Mouse (Mus musculus): Measurements from ENCODE around the gene Prkacb. TPM values are rescaled to one million over a fixed set of nuclear protein-coding genes. Genes with fewer than 3 reads are reported as not detected.

Prkacb gene
- polyA plus RNA-seq, 2 experiments: 45.4 to 66.3 TPM

DNA sequence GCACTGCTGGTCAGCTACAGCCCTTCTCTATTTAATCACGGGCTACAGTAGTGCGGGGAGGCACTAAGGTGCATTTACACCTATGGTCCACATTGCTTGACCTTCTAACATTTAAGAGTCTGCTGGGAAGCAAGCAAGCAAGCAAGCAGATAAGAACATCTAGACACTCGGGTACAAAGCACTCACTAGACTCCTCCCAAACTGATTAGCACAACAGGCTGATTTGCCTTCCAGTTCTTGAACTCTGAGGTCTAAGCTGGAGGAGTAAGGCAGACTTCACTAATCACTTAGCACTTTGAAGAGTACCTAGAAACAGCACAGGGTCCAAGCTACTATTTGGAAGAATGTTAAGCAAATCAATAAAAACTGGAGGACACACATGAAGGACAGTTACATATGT is 77.1 kb downstream of the Prkacb start:
- DNase-seq (ENCODE audit: low spot score): no peak
- H3K4me1 ChIP-seq (ENCODE audit: control insufficient read depth, insufficient read depth, low read length): 0 out of 2 replicates have a peak, but pooled peaks cover 5% of the 10 kb centered on the region
- no peak for TF ChIP-seq POLR2A (IDR thresholded peaks at IDR 0.05; ENCODE audit: borderline replicate concordance, extremely low read depth, insufficient read depth, insufficient read length)
- no peaks in the 10 kb centered on the region for H3K9me3 ChIP-seq (ENCODE audit: control insufficient read depth, low read length)
- no peak for ATAC-seq (ENCODE audit: low FRiP score, low read depth)
- no peak overlapping the region for H3K4me3 ChIP-seq (replicated peaks; ENCODE audit: low read length)
- H3K9ac ChIP-seq (ENCODE audit: low read depth, low read length, severe bottlenecking): no peak overlapping the region
- 52% methylated on average over 3 of the region's 3 CpGs for WGBS
- H3K27ac ChIP-seq (replicated peaks; ENCODE audit: low read depth, low read length): no peak overlapping the region
- H3K27me3 ChIP-seq (ENCODE audit: control insufficient read depth, insufficient read depth, low read length): no peaks in the 10 kb centered on the region
- H3K36me3 ChIP-seq (ENCODE audit: control insufficient read depth, insufficient read depth, low read length): peaks cover 55% of the 10 kb centered on the region
- no peak overlapping the region for H3K4me2 ChIP-seq (replicated peaks; ENCODE audit: low read depth, low read length, severe bottlenecking)

DNA sequence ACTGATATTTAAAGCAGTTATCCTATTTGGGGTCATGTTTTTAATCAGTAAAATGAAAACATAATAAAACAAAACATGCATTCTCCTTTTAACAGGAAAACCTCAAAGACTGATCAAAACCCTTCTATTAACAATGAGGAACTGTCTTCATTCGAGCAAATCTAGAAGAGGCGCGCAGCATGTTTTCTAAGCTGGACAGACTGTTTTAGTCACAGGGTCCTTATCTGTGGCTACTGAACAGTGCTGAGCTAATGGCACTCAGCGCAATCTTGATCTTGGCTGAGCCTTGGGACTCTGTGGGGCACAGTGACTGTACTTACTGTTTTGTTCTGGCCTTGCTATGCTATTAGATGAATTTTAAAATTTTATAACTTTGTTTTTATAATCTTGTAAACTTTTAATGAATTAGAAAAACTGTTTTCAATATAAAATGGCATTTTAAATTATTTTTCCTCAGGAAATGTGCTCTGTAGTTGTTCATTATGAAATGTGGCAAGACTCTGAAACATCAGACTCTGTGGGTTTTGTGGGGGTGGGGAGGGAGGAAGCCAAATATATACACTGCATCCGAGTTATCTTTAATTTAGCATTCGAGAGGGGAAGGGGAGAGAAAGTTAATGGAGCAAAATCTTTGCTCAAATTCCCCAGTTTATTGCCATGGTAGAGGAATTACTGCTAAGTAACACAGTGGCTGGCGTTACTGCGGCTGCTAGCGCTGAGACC is 77.7 kb downstream of the Prkacb start:
- WGBS: 71% methylated on average over 9 of the region's 9 CpGs
- ATAC-seq (ENCODE audit: low FRiP score, low read depth): peak; percentile 30; the same call in 1 of the 2 replicates
- H3K9ac ChIP-seq (ENCODE audit: low read depth, low read length, severe bottlenecking): no peak overlapping the region
- no peak overlapping the region for H3K4me2 ChIP-seq (replicated peaks; ENCODE audit: low read depth, low read length, severe bottlenecking)
- H3K4me3 ChIP-seq (replicated peaks; ENCODE audit: low read length): no peak overlapping the region
- TF ChIP-seq POLR2A (IDR thresholded peaks at IDR 0.05; ENCODE audit: borderline replicate concordance, extremely low read depth, insufficient read depth, insufficient read length): no peak
- 0 out of 2 replicates have a peak, but pooled peaks cover 5% of the 10 kb centered on the region for H3K4me1 ChIP-seq (ENCODE audit: control insufficient read depth, insufficient read depth, low read length)
- DNase-seq (ENCODE audit: low spot score): peak; percentile 6
- H3K27ac ChIP-seq (replicated peaks; ENCODE audit: low read depth, low read length): no peak overlapping the region
- H3K36me3 ChIP-seq (ENCODE audit: control insufficient read depth, insufficient read depth, low read length): peaks cover 55% of the 10 kb centered on the region
- no peaks in the 10 kb centered on the region for H3K27me3 ChIP-seq (ENCODE audit: control insufficient read depth, insufficient read depth, low read length)
- no peaks in the 10 kb centered on the region for H3K9me3 ChIP-seq (ENCODE audit: control insufficient read depth, low read length)

DNA sequence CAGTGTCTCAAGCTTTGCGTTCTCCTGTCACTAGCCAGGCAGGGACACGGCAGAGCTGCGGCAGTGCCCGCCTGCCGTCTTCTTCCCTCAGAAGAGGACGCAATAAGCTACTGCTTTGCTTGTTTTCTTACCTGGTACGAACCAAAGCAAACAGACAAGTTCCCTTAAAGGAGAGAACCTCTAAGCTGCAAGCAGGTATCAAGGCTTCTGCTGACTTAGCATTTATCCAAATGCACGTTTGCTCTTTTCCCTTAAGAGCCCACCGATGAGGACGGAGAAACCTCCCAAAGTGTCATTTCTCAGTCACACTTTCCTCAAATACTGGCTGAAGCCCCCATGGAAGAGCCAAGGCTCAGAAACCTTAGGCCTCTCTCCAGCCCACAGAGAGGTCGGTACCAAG is 81.3 kb downstream of the Prkacb start:
- WGBS: 95% methylated on average over 11 of the region's 11 CpGs
- H3K4me3 ChIP-seq (replicated peaks; ENCODE audit: low read length): no peak overlapping the region
- no peak for ATAC-seq (ENCODE audit: low FRiP score, low read depth)
- H3K4me2 ChIP-seq (replicated peaks; ENCODE audit: low read depth, low read length, severe bottlenecking): no peak overlapping the region
- peaks cover 50% of the 10 kb centered on the region for H3K36me3 ChIP-seq (ENCODE audit: control insufficient read depth, insufficient read depth, low read length)
- DNase-seq (ENCODE audit: low spot score): no peak
- TF ChIP-seq POLR2A (IDR thresholded peaks at IDR 0.05; ENCODE audit: borderline replicate concordance, extremely low read depth, insufficient read depth, insufficient read length): no peak
- H3K9me3 ChIP-seq (ENCODE audit: control insufficient read depth, low read length): 0 out of 2 replicates have a peak, but pooled peaks cover under 1% of the 10 kb centered on the region
- no peak overlapping the region for H3K9ac ChIP-seq (ENCODE audit: low read depth, low read length, severe bottlenecking)
- H3K4me1 ChIP-seq (ENCODE audit: control insufficient read depth, insufficient read depth, low read length): 0 out of 2 replicates have a peak, but pooled peaks cover 5% of the 10 kb centered on the region
- no peak overlapping the region for H3K27ac ChIP-seq (replicated peaks; ENCODE audit: low read depth, low read length)
- H3K27me3 ChIP-seq (ENCODE audit: control insufficient read depth, insufficient read depth, low read length): no peaks in the 10 kb centered on the region

DNA sequence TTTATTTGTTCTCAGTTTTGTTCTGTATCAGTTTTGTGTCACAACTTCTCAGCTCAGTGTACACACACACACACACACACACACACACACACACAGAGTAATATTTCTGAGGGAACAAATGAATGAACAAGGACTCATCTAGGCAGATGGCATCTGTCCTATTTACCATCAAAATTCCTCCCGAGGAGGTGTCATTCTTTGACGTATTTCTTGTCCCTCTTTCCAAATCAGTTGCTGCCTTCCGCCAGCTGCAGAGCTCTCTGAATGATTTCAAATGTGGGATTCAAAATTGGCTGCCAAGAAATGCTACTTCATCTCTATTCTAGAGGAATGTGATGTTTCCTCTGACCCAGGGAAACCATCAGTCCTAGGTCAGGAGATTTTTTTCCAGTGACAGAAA is 89.8 kb downstream of the Prkacb start:
- Histone ChIP-seq H3K4me2 (replicated peaks; ENCODE audit: low read depth, low read length, severe bottlenecking) (no peak overlapping the region), H3K4me1 (ENCODE audit: control insufficient read depth, insufficient read depth, low read length) (no peaks in the 10 kb centered on the region), H3K27ac (replicated peaks; ENCODE audit: low read depth, low read length) (no peak overlapping the region), H3K9me3 (ENCODE audit: control insufficient read depth, low read length) (peaks cover 9% of the 10 kb centered on the region), H3K9ac (ENCODE audit: low read depth, low read length, severe bottlenecking) (no peak overlapping the region), H3K4me3 (replicated peaks; ENCODE audit: low read length) (no peak overlapping the region), H3K36me3 (ENCODE audit: control insufficient read depth, insufficient read depth, low read length) (peaks cover 26% of the 10 kb centered on the region), H3K27me3 (ENCODE audit: control insufficient read depth, insufficient read depth, low read length) (no peaks in the 10 kb centered on the region)
- no peak for DNase-seq (ENCODE audit: low spot score)
- ATAC-seq (ENCODE audit: low FRiP score, low read depth): no peak
- WGBS: 68% methylated on average over 3 of the region's 3 CpGs
- TF ChIP-seq POLR2A (IDR thresholded peaks at IDR 0.05; ENCODE audit: borderline replicate concordance, extremely low read depth, insufficient read depth, insufficient read length): no peak

DNA sequence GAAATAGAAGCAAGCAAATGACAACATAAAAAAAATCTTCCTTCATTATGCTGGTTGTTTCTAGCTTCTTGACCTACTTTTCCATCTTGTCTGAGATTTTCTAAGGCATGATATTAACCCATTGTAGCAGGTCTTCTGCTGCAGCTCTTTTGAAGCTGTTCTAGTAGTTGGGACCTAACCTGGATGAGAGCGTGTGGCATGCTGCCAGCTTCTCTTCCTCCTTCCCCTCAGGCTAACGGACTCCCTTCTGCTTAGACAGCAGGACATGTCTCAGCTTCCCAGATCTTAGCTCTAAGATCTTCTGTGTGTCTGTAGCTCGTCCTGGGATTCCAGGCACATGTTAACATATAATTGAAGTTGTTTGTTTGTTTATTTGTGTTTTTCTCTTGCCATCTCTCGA is 93.1 kb downstream of the Prkacb start:
- no peaks in the 10 kb centered on the region for H3K9me3 ChIP-seq (ENCODE audit: control insufficient read depth, low read length)
- H3K4me3 ChIP-seq (replicated peaks; ENCODE audit: low read length): no peak overlapping the region
- no peaks in the 10 kb centered on the region for H3K4me1 ChIP-seq (ENCODE audit: control insufficient read depth, insufficient read depth, low read length)
- ATAC-seq (ENCODE audit: low FRiP score, low read depth) (no peak), DNase-seq (ENCODE audit: low spot score) (no peak)
- TF ChIP-seq POLR2A (IDR thresholded peaks at IDR 0.05; ENCODE audit: borderline replicate concordance, extremely low read depth, insufficient read depth, insufficient read length): no peak
- 57% methylated on average over 4 of the region's 4 CpGs for WGBS
- no peak overlapping the region for H3K4me2 ChIP-seq (replicated peaks; ENCODE audit: low read depth, low read length, severe bottlenecking)
- no peaks in the 10 kb centered on the region for H3K36me3 ChIP-seq (ENCODE audit: control insufficient read depth, insufficient read depth, low read length)
- no peak overlapping the region for H3K27ac ChIP-seq (replicated peaks; ENCODE audit: low read depth, low read length)
- no peak overlapping the region for H3K9ac ChIP-seq (ENCODE audit: low read depth, low read length, severe bottlenecking)
- H3K27me3 ChIP-seq (ENCODE audit: control insufficient read depth, insufficient read depth, low read length): no peaks in the 10 kb centered on the region
